Mouse (Mus musculus): Measurements from ENCODE around the gene Pfdn6.
"Not testable (repeated sequence)": the region's sequence is repeated elsewhere in the genome, so short reads cannot be mapped to it uniquely, and the experiment has no call there.

The Pfdn6 gene

DNA sequence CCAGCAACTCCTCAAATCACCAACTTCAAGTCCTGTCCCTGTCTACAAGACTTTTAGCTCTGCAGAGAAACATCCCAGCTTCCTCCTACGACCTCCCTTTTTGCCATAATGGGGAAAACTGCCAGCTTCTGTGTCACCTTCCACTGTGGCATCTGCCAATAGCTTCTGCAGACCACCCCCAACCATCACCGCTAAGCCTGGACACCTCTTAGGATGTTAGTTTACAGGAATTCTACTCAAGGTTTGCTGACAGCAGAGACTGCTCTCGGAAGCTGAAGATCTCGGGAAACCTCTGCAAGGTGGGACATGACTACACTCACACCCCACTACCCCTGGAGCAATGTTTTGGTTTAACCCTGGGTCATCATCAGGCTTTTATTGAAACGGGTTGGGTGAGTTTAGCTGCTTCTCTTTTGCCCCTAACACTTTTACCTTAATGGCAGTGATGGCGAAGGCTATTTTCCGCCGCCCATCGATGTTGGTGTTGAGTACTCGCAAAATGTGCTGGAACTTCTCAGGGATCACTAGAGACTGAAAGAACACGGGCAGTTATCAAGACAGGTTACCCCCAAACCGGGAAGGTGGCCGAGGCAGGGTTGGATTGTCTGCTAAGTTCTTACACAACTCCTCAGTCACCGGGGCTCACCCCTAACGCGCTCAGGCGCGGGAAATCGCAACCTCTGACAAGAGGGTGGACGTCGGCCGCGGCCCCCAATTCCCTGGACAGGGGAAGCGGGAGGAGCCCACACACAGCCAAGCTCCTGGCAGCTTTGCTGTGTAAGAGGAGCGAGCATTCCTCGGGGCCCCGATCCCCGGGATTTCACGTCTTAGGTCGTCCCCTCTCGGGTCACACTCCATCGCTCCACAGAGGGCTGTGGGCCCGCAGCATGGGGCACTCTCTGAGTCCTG lies 14.8 kb upstream of the Pfdn6 start:
- no peak for DNase-seq

DNA sequence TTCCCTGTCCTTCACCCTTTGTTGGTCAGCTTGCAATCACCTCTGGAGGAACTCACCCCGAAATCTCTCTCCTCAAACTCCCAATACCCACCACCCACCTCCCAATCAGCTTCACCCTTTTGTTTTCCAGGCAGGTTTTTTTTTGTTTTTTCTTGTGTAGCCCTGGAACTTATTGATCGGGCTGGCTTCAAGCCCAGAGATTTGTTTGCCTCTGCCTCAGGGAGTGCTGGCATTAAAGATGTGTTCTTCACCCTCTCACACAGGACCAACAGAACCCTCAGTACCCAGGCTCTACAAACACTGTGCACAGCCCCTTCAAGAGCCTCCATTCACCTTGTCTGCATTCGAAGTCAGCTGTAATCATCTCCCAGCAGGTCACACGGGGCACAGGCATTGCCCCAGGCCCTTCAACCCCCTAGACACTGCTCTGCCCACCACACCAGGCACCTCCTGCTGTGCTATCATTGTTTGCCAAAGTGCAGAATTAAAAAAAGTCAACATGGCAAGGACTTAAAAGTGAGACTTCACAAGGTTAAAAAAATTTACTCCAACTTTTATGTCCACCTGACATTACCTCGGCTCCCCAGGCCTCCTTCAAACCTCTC lies 13.9 kb upstream of the Pfdn6 start:
- DNase-seq: no peak

DNA sequence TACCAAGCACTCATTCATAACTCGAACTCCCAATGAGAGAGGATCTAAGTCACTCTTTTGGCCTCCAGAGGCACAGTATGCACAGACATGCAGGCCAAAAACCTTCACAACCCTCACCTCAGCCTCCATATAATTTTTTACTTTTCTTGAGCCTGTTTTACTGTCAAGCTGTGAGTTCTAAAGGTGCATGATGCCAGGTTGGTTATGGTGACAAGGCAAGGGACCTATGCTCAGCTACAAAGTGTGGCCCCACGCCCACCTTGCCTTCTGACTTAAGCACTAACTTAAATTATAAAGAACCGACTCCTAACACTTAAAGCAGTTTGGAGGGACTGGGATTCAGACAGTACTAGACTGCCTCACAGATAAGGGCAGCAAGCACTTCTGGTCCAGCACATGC lies 13.2 kb upstream of the Pfdn6 start:
- no peak for DNase-seq

DNA sequence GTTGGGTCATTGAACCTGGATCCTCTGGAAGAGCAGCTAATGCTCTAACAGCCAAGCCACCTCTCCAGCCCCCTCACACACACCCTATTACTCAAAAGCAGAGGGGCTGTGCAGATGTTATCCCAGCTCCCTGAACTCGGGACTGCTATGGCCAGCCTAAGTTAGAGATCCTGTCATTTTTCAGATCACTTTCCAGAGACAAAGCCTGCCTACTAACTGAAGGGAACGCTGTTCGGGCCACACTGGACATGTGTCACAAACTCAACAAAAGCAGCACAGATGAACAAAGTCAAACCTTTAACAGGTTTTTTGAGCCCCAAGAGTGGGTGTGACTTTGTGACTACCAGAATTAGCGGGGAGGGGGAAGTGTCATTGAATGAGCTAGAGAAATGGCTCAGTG lies 12.7 kb upstream of the Pfdn6 start:
- DNase-seq: no peak

DNA sequence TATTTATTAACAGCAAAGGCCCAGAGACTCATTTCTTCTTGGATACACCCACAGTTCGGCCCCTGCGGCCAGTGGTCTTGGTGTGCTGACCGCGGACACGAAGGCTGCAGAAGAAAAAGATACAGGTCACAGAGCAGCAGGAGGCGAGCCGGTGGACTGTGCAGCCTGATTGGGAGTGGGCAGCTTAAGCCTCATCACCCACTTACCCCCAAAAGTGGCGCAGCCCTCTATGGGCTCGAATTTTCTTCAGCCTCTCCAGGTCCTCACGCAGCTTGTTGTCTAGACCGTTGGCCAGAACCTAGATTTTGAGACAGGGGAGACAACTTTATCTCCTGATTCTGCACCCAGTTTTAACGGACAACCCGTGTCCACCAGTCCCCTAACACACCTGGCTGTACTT lies 11.9 kb upstream of the Pfdn6 start:
- not testable (repeated sequence) for DNase-seq

DNA sequence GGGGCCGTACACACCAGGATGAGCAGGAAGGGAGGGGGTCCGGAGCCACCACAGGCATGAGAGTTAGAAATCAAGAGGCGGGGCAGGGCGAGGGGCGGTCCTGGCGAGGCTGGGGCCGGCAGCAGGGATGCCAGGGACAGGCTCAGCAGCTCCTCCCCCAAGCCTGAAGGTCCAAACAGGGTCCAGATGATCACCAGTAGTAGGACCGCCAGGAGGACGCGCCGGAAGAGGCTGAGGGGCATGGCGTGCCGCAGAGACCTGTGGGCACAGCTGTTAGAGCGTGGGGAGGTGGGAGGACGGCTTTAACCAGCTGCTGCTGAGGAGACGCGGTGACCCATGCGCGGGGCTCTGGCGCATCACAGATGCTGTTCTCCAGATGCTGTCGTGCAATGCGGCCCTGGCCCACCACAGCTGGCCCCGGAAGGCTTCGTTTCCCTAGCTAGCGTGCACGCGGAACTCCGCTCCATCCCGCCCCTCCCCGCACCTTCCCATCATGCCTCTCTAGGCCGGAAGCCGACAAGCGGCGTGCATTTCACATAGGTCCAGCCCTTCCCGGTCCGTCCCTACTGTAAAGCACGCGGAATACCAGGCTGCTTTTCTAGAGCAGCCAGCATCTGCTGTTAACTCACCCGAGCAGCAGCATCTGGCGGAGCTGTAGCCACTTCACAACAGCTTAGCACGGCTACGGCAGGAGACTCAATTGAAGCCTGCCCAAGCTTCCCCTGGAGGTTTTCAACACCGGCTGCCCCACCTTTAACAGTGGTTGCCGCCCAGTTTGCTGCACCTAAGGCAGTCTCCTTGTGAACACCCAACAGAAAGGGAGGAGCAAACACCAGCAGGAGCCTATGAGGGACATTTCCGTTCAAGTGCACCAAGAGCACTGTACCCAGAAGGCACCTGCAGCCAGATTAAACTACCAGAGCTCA lies 11.1 kb upstream of the Pfdn6 start, which contains the start of gene B3galt4:
Gene B3galt4 (minus strand): TSS at position 468 of the 926 bp plus-strand sequence.
- peak; percentile 68 to 72 for DNase-seq

DNA sequence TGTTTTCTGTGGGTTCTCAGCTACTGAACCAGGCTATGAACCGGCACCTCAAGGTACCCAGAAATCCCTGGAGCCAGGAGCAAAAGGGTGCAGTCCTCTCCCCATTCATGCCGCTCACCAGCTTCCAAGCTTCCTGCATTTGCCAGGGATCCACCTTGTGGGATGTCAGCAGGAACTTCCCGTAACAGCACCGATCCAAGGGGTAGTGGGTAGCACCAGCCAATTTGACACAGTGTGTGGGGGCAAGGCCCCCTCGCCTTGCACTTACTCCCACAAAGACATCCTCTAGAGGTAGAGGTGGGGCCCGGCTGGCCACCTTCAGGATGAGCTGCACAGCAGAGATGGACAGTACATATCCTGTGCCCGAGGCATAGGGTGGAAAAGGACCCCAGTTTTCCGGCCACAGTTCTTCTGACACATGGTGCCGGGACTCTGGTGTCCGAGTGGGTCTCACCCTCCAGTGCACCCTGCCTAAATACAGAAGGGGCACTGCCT lies 10.0 kb upstream of the Pfdn6 start:
- no peak for DNase-seq

DNA sequence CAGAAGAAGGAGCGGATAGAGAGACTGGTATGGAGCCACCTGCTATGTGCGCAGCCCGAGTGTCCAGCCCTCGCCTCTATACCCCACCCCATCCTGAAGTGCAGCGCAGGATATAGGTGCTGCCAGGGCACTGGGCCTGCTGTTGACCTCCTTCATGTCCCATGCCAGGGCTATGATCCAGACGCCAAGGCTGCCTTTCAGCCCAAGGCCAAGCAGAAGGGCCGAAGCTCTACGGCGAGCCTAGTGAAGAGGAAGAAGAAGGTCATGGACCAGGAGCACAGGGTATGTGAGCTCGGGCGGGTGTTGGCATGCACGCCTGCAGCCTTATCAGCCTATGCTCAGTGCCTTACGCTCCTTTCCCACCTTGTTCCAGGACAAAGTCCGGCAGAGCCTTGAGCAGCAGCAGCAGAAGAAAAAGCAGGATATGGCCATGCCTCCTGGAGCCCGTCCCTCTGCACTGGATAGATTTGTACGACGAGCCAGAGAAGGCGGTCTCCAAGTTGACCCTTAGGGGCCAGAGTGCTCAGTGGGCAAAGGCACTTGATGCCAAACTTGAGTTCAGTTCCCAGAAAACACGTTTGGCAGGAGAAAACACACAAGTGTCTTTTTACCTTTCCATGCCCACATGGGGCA lies 8.9 kb upstream of the Pfdn6 start:
- DNase-seq: no peak

DNA sequence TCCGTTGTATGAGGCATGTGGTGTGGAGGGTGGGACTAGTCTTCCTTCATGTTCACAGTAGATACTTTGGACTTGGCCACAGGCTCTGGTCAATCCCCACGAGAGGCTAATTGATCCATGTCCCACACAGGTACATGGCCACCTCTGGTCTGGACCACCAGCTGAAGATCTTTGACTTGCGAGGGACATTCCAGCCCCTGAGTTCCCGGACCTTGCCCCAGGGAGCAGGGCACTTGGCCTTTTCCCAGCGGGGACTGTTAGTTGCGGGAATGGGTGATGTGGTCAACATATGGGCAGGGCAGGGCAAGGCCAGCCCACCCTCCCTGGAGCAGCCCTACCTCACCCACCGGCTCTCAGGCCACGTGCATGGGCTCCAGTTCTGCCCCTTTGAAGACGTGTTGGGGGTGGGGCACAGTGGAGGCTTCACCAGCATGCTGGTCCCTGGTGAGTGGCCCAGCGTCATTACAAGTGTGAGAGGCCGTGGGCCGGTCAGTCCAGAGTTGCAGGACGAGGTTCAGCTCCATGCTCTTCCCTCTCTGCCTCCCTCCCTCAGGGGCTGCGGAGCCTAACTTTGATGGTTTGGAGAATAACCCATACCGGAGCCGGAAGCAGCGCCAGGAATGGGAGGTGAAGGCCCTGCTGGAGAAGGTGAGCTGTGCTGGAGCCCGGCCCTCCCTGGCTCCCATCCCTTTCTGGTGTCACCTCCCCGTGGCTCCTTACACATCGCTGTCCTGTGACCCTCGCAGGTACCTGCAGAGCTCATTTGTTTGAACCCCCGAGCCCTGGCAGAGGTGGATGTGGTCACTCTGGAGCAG lies 8.2 kb upstream of the Pfdn6 start:
- DNase-seq: no peak

DNA sequence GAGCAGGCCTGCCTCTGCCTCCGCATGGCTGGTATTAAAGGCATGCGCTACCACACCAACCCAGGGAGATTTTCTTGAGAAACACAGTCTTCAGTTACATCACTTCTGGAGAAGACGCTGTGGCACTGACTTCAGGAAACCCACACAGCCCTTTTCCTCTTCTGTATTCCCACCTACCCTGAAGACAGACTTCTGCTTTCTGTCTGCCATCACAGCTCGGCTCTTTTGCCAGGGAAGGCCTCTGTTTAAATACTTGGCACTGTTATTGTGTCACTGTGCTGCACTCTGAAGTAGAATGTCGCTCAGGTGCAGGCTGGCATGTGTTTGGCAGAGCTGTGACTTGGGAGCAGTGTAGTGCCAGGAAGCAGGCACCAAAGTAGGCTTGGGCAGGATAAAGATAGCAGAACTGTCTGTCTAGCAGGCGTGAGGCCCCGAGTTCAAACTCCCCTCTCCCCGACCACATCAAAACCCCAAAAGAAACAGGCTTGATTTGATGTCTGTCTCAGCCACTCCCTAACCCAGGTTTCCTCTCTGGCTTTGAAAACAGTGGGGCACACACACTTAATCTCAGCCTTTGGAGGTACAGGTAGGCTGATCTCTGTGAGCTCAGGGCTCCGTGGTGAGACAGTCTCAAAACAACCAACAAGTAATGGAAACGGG lies 7.4 kb upstream of the Pfdn6 start:
- no peak for DNase-seq

DNA sequence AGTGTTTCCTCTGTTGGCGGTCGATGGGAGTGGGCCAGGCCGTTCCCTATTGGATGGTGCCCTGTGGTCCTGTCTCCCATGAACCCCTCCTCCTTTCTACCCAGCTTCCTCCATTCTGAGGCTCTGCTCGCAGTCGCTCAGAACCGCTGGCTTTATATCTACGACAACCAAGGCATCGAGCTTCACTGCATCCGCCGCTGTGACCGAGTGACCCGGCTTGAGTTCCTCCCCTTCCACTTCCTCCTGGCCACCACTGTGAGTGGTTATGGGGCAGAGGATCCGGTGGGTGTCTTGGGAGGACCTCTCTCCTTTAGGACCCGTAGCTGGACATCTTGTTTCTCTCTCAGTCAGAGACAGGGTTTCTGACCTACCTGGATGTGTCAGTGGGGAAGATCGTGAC lies 3.3 kb upstream of the Pfdn6 start:
- DNase-seq: no peak

DNA sequence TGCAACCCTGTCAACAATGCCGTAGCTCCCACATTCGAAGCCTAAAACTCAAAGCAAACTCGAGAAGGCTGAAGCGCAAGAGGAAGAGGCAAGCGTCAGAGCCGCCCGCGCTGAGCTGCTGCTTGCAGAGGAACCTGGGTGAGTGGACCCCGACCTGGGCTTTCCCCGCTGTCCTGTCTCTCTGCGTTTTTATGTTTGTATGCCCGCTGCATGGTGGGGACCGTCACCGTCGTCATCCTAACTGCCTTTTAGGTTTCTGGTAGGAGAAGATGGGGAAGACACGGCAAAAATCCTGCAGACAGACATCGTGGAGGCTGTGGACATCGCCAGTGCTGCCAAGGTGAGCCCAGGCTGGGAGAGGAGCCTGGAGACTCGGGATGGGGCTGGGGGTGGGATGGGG lies 1.2 kb upstream of the Pfdn6 start:
- DNase-seq: no peak

DNA sequence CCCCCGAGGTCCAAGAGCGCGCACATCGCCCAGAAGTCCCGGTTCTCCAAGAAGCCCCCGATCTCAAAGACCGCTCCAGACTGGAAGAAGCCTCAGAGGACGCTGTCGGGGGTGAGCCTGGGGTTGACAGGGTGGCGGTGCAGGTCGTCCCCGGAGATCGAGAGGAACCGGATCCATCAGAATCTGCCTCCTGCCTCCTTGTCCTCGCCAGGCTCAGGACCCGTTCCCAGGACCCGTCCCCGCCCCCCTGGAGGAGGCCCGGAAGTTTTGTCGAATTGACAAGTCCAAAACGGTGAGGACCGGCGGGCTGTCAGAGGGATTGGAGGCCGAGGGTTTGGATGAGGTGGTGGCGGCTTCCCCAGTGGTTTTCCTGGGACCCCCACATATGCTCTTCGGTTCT lies 838 bp upstream of the Pfdn6 start:
- DNase-seq: no peak

DNA sequence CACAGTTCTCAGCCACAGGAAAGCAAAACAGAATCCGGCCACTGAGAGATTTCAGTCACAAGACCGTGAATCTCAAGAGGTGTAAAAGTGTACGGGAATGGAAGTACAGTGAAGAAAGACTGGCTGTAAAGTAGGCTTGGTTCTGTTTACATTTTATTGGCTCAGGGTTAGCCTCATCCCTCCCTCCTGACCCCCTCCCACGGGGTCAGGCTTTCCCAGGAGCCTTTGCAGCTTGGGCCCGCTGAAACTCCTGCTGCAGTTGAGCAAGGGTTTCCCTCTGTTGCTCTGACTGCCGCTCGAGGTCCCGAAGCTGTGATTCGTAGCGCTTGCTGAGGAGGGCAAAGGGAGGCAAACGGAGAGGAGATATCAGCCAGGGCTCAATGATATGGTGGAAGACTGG lies 1.4 kb downstream of the Pfdn6 start:
- no peak for DNase-seq

DNA sequence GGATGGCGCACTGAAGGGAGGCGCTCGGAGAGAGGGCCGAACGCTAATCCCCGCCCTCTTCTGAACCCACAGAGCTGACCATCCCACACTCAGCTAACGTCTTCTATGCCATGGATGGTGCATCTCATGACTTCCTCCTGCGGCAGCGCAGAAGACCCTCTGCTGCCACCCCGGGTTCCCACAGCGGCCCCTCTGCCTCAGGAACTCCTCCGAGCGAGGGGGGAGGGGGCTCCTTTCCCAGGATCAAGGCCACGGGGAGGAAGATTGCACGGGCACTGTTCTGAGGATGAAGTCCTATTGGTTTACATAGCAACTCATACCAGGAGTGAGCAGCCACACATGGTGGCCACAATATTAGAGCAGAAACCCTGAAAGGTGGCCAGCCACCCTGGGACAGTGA lies 3.1 kb downstream of the Pfdn6 start:
- DNase-seq: no peak

DNA sequence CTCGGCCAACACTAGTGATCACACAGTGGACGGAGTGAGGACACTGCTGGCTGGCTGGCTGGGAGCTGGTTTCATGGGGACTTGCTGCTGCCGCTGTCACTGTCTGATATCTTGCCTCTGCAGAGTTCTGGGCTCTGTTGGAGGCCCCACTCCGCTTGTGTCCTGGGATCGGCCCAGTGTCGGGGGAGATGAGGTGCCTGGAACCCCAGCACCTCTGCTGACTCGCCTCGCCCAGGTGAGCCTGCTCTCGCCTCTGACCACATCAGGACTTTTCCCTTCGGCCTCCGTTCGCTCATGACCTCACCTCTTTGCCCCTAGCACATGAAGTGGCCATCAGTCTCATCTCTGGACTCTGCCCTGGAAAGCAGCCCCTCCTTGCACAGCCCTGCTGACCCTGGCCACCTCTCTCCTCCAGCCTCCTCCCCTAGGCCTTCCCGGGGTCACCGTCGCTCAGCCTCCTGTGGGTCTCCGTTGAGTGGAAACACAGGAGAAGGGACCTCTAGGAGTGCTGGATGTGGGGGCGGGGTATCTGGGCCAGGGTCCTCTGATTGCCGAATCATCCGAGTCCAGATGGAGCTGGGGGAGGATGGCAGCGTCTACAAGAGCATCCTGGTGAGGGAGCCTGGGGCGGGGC lies 4.6 kb downstream of the Pfdn6 start:
- DNase-seq: no peak

DNA sequence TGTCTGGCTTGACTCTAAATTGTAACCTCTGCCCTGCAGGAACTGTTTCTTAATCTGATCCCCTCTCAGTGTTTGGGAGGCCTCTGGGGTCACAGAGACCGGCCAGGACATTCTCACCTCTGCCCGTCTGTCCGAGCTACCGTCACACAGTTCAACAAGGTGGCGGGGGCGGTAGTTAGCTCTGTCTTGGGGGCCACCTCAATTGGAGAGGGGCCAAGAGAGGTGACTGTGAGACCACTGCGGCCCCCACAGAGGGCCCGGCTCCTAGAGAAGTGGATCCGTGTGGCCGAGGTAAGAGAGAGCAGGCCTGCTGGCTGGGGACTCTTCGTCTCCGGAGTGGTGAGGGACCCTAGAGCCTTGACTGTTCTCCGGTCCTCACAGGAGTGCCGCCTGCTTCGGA lies 7.2 kb downstream of the Pfdn6 start:
- no peak for DNase-seq

DNA sequence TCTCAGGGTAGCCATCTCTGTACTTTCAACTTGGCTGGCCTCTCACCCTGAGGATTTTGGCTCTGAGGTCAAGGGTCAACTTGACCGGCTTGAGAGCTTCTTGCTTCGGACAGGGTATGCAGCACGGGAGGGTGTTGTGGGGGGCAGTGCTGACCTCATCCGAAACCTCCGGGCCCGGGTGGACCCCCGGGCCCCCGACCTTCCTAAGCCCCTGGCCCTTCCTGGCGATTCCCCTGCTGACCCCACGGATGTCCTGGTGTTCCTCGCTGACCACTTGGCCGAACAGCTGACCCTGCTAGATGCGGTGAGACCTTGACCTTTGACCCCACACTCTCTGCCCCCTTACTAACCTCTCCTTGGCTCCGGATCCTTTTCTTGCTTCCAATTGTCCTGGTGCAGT lies 7.7 kb downstream of the Pfdn6 start:
- DNase-seq: no peak

DNA sequence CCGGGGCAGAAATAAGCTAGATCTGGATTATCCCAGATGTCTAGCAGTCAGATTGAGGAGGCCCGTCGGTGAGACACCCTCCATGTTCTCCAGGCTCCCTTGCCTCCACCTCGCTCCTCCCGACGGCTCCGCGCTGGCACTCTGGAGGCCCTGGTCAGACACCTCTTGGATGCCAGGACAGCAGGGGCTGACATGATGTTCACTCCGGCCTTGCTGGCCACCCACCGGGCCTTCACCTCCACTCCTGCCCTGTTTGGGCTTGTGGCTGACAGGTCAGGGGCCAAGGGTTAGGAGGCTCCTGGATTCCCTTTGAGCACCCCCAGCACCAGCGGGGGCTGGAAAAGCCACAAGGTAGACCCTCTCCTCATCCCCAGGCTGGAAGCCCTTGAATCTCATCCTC lies 8.2 kb downstream of the Pfdn6 start:
- no peak for DNase-seq

DNA sequence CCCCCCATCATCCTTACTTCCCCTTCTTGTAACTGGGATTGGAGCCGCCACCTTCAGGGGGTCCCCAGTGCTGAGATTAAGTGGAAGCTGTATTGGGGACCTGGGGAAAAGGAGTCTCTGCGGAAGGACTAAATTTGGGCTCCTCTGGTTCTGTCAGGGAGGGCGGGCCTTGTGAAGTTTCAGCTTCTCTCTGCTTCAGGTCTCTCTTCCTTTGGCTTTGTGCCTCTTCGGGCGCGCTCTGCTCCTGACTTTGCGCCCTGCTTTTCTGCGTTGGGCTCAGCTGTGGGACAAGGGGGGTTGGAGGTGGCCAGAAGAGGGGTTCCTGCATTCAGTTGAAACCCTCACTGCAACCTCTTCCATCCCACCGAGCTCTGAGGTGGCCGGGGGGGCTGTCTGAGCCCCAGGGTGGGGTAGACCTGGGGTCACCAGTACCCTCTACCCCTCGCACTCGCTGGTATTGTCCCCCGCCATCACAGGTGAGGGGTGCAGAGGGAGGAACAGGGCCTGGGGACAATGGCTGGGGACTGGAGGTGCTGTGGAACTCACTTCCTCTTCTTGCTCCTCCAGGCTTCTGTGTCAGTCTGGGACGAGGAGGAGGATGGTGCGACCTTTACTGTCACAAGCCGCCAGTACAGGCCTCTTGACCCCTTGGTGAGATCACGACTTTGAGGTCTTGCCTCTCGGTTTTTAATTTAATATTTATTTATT lies 8.8 kb downstream of the Pfdn6 start:
- DNase-seq: no peak

All from cerebellum, adult 18-20 months (tissue).